Mouse (Mus musculus): ENCODE measurements around the gene Gm28729. TPM values are rescaled to one million over a fixed set of nuclear protein-coding genes. Genes with fewer than 3 reads are reported as not detected.
"Not testable (repeated sequence)": the region's sequence is repeated elsewhere in the genome, so short reads cannot be mapped to it uniquely, and the experiment has no call there.

Gene Gm28729
- 1.5 TPM in 2 replicates for polyA plus RNA-seq (2012; rRNA removed)

GRCm38 (mm10) chr9:96524972-96525506, at the start of gene Gm28729:
Gene Gm28729, minus strand, starts transcription at chr9:96525264.
- no peak for DNase-seq (ENCODE audit: low read depth)

- no peak for DNase-seq (ENCODE audit: low read depth)
Observed at GRCm38 (mm10) chr9:96573252-96573651, 48.2 kb upstream of the Gm28729 start.

DNA sequence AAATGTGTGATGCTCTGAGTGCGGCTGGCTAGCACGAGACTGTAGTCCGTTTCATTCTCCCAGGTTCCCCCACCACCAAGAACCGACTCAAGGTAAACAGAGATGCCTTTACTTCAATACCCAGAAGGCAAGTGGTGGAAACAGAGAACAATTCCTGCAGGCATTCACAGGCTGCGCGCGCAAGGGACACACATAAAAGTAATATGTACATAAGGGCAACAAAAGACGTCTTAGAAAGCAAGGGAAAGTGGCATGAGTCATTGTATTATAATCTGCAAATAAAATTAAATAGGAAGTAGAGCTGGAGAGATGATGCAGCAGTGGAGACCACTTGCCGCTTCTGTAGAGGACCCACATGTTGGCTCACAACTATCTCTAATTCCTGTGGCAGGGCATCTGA, 47.7 kb upstream of the Gm28729 start:
- no peak for DNase-seq (ENCODE audit: low read depth)

DNA sequence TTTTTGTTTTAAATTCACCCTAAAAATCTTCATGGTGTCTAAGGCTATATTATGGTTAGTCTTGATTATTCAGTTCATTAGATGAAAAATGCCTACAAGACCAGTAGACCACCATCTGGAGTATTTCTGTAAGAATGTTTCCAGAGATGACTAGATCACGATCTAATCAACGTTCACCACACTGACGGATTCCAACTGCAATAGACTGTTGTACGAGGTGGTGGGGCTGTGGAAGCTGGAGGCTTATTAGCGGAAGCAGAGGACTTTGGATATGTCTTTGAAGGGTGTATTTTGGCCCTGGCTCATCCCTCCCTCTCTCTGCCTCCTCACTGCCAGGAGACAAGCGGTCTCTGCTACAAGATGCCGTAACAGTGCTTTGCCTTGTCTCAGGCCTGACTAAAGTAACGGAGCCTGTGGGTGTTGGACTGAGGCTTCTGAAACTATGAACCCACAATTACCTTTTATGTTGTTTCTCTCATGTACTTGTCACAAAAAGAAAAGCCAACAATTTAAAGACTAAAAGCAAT, 41.5 kb upstream of the Gm28729 start:
- DNase-seq (ENCODE audit: low read depth) = no peak

GRCm38 (mm10) chr9:96563501-96563900, 38.4 kb upstream of the Gm28729 start:
- DNase-seq (ENCODE audit: low read depth) = no peak

- no peak for DNase-seq (ENCODE audit: low read depth)
Observed at GRCm38 (mm10) chr9:96559148-96559547, 34.1 kb upstream of the Gm28729 start.

DNA sequence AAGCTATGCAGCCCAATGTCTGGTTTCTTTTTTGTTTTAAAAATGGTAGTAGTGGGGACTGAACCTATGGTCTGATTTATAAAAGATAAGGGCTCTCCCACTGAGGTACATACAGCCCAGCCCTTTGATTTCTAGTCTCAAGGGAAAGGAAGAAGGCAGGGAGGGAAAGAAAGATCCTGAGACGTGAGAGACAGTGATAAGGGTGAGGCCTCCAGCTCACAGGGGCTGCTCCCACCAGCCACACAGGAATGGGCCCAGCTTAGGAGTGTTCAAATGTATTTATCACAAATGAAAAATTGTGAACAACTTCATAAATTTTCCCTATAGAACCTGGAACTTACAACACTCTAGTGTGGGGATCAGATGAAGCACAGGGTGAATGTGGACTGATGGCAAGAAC, 33.5 kb upstream of the Gm28729 start:
- no peak for DNase-seq (ENCODE audit: low read depth)

- DNase-seq (ENCODE audit: low read depth) = no peak
Observed at GRCm38 (mm10) chr9:96554095-96554494, 29.0 kb upstream of the Gm28729 start.

DNA sequence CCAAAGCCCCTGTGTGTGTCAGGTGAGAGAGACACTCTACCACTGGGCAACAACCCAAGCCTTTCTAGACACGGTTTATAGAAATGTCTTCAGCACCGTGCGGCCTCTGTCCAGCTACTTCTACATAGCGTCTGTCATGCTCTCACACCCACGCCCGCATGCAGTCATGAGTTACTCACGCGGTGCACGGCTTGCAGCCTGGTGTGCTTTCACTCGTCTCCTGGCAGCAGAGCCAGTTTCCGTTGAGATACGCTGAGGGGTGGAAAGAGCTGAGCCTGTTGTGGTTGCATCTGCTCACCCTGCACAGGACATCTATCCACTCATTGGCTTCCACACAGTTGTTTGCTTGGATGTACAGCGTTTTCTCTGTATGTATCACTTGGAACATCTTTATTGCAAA, 20.3 kb upstream of the Gm28729 start:
- DNase-seq (ENCODE audit: low read depth) = no peak

DNA sequence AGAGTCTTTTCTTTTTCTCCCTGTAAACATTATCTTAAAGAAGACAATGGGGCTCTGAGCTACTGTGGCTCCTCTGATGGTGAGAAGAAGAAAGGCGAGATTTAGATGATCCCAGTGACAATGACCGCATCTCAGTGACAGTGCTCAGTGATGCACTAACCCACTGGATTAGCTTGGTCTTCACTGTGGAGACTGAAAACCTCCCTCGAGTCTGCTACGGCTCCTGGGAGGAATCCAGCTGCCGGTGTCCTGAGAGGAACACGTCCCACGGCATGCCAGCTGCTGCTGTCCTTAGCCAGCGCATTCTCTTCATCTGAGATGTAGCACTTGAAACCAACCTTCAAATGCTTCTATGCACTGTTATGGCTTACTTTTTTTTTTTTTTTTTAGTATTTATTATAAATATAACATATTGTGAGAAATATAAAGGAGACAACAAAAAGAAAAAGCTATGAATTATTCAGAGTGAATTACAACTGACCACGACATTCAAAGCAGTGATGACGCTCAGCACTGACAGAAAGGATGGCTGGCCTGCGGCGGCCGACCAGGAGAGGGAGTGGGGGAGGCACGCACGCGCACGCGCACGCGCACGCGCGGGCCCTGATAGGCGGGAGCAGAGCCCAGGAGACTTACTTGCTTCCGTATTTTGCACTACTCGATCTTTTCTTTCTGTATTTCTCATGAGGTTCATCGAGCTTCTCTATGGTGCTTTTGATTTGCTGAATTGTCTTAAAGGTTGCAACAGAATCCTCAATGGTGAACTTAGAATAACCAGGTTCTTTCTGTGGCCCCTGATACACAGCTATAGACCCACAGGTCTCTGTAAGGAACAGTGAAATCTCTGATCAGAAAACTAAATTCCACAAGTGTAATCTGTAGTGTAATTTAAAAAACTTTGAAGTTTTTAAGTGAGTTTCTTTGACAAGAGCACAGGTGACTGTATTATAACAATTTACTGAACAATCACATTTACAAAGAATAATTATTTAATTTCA, 18.9 kb upstream of the Gm28729 start:
- DNase-seq (ENCODE audit: low read depth) = no peak

GRCm38 (mm10) chr9:96538916-96539315, 13.9 kb upstream of the Gm28729 start:
- no peak for DNase-seq (ENCODE audit: low read depth)

- DNase-seq (ENCODE audit: low read depth) = no peak
Observed at GRCm38 (mm10) chr9:96537615-96537919, 12.5 kb upstream of the Gm28729 start.

GRCm38 (mm10) chr9:96536895-96537614, 12.0 kb upstream of the Gm28729 start:
- no peak for DNase-seq (ENCODE audit: low read depth)

DNA sequence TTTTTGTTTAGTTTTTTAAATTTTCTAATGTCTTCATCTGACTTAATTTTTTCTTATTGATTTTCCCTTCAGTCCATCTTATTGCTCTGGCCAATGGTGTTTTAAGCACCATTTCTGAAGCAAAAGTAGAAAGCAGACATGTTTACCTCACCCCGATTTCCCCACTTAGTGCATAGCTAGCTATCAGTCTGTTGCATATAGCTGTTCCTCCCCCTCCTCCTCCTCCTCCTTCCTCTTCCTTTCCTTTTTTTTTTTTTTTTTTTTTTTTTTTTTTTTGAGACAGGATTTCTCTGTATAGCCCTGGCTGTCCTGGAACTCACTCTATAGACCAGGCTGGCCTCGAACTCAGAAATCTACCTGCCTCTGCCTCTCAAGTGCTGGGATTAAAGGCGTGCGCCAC, 11.0 kb upstream of the Gm28729 start:
- not testable (repeated sequence) for DNase-seq (ENCODE audit: low read depth)

DNA sequence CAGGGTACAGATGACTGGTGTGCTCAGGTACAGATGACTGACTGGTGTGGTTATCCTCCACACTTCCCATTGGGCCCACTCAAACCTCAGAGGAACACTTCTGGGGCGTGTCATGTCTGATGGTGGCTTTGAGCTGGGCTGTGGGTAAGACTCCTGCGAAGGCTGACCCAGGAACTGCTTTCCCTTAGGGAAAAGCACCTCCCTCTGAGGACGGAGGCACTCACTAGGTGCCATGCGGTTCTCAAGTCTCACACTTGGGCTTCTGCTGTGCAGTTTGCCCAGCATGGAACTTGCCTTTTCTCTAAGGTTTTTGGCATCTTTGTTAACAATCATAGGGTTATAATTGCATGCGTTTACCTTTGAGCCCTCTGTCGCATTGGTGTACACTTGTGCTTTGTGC, 10.4 kb upstream of the Gm28729 start:
- DNase-seq (ENCODE audit: low read depth) = no peak

DNA sequence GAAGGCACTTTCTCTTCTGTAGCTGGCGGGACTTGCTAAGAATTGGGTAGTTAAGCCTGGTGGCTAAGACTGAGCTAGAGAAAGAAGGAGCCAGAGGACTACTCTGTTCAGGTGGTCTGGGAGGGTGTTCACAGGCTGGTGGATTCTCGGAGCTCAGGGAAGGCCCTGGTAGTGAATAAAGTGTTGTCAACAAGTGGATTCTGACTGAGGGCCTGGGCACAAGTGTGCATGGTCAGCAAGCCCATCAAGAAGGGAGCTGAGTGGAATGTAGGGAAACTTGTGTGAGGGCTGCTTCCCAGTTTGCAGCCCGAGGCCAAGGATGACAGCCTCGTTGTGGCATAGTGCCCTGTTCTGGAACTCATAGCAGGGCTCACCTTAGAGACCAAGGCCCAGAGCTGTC, 9.2 kb upstream of the Gm28729 start:
- no peak for DNase-seq (ENCODE audit: low read depth)

- DNase-seq (ENCODE audit: low read depth) = no peak
Observed at GRCm38 (mm10) chr9:96533476-96533875, 8.4 kb upstream of the Gm28729 start.

GRCm38 (mm10) chr9:96532531-96532930, 7.5 kb upstream of the Gm28729 start:
- DNase-seq (ENCODE audit: low read depth) = no peak

- DNase-seq (ENCODE audit: low read depth) = no peak
Observed at GRCm38 (mm10) chr9:96530674-96531081, 5.6 kb upstream of the Gm28729 start.

DNA sequence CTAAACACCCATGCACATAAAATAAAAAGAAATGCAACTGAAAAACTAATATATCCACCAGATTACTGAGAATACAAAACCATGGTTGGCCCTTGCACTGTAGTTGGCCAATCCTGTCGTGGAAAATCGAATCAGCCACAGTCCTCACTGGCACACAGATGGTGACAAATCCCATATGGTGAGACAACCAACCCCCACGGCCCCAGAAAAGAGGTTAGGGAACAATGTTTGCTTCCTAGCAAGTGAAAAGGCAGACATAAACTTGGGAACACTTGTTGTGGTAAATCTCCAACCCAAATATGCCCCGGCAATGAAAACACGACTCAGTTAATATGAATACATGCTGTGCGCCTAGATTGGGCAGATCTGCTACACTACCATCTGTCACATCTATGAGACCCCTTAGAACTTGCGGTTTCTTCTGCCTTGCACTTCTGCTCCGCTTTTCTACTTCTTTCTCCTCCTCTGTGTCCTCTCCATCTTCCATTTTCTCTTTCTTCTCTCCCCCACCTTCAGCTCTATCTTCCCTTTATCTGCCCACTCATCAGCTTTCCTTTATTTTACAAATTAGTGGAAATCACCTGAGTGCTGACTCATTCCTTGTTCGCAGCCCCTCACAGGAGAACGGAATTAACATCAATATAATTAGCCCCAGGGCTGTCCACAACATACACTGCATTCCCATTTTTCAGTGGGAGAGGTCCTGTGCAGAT, 5.1 kb upstream of the Gm28729 start:
- DNase-seq (ENCODE audit: low read depth) = no peak

DNA sequence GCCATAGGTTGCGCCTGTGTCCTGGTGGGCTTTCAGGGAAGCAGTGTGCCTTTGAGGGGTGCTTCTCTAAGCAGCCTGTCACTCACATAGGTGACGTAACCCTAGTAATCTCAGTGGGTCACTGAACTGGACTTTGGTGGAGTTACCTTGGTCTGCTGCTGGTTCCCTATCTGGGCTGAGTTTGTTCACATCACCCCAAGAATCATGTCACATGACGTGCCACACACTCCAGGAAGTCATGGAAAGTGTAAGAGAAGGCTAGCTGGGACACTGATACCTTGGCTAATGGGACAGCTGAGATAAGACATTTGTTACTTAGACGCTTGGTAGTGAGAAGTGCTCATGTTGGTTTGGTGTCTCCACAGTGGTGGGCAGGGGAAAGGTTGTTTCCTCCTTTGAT, 947 bp upstream of the Gm28729 start:
- no peak for DNase-seq (ENCODE audit: low read depth)

- DNase-seq (ENCODE audit: low read depth) = no peak
Observed at GRCm38 (mm10) chr9:96523148-96523547, 1.9 kb downstream of the Gm28729 start.
